Mouse (Mus musculus) lung, postnatal 0 days (tissue): ENCODE data around the gene Setd5.

Experiments
- CTCF ChIP-seq: IDR thresholded peaks from 2 replicates; pipeline ENCODE4 v1.5.1; 2016; ENCODE audit warnings: antibody characterized with exemption, mild to moderate bottlenecking
- EP300 ChIP-seq: IDR thresholded peaks from 2 replicates; pipeline ENCODE4 v1.6.1; 2016; ENCODE audit warnings: antibody characterized with exemption, mild to moderate bottlenecking, control low read depth

DNA sequence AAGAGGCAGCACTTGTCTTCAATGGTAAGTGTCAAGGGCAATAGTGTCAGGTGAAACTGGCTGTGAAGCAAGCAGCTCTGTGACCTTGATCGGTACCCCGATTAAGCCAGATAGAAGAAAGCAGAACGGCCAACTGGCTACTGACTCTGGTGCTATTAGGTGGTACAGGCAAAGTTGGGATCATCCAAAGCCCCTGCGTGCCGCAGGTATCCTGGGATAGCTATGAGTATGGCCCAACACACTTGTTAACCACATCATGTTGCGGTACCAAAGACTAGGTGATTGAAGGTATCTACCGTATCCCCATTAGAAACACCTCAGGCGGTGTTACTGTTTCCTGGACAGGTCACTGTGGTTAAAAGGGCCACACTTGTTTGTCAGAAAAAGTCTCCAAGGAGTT, 76.9 kb downstream of the Setd5 start:
- no peak for TF ChIP-seq CTCF
- no peak for TF ChIP-seq EP300
